Mouse (Mus musculus): Measurements from ENCODE around the gene Lgi1. TPM values are rescaled to one million over a fixed set of nuclear protein-coding genes. Genes with fewer than 3 reads are reported as not detected.

The Lgi1 gene
- polyA plus RNA-seq (2012; rRNA removed) = 64.9 and 72.0 TPM in 2 replicates

GRCm38 (mm10) chr19:38264505-38265500, at the start of gene Lgi1:
Gene Lgi1 (plus strand): TSS chr19:38264536.
- DNase-seq (ENCODE audit: extremely low spot score in 1 of 2, low spot score in 1 of 2) = peak in 1 of 2 experiments; percentile 72

GRCm38 (mm10) chr19:38217696-38218095, 46.6 kb upstream of the Lgi1 start:
- DNase-seq (ENCODE audit: extremely low spot score in 1 of 2, low spot score in 1 of 2) = no peak

- no peak for DNase-seq (ENCODE audit: extremely low spot score in 1 of 2, low spot score in 1 of 2)
Observed at GRCm38 (mm10) chr19:38223356-38223904, 40.9 kb upstream of the Lgi1 start.

- peak; percentile 86 to 96 for DNase-seq (ENCODE audit: extremely low spot score in 1 of 2, low spot score in 1 of 2)
Observed at GRCm38 (mm10) chr19:38223905-38224684, 40.2 kb upstream of the Lgi1 start, which contains the start of gene Fra10ac1. Gene Fra10ac1 (minus strand): TSS chr19:38224156.

GRCm38 (mm10) chr19:38224685-38225060, 39.7 kb upstream of the Lgi1 start:
- peak; percentile 26 to 58 for DNase-seq (ENCODE audit: extremely low spot score in 1 of 2, low spot score in 1 of 2)

GRCm38 (mm10) chr19:38228699-38229098, 35.6 kb upstream of the Lgi1 start:
- no peak for DNase-seq (ENCODE audit: extremely low spot score in 1 of 2, low spot score in 1 of 2)

GRCm38 (mm10) chr19:38232087-38232486, 32.2 kb upstream of the Lgi1 start:
- no peak for DNase-seq (ENCODE audit: extremely low spot score in 1 of 2, low spot score in 1 of 2)

GRCm38 (mm10) chr19:38232516-38232915, 31.8 kb upstream of the Lgi1 start:
- DNase-seq (ENCODE audit: extremely low spot score in 1 of 2, low spot score in 1 of 2) = no peak

GRCm38 (mm10) chr19:38236526-38236925, 27.8 kb upstream of the Lgi1 start:
- no peak for DNase-seq (ENCODE audit: extremely low spot score in 1 of 2, low spot score in 1 of 2)

GRCm38 (mm10) chr19:38237834-38238212, 26.5 kb upstream of the Lgi1 start:
- DNase-seq (ENCODE audit: extremely low spot score in 1 of 2, low spot score in 1 of 2) = peak in 1 of 2 experiments; percentile 23

- peak; percentile 50 to 82 for DNase-seq (ENCODE audit: extremely low spot score in 1 of 2, low spot score in 1 of 2)
Observed at GRCm38 (mm10) chr19:38238213-38238951, 26.0 kb upstream of the Lgi1 start.

GRCm38 (mm10) chr19:38242314-38242852, 22.0 kb upstream of the Lgi1 start:
- DNase-seq (ENCODE audit: extremely low spot score in 1 of 2, low spot score in 1 of 2) = no peak

GRCm38 (mm10) chr19:38244748-38245147, 19.6 kb upstream of the Lgi1 start:
- no peak for DNase-seq (ENCODE audit: extremely low spot score in 1 of 2, low spot score in 1 of 2)

GRCm38 (mm10) chr19:38245361-38246176, 18.8 kb upstream of the Lgi1 start:
- DNase-seq (ENCODE audit: extremely low spot score in 1 of 2, low spot score in 1 of 2) = peak in 1 of 2 experiments; percentile 42

GRCm38 (mm10) chr19:38246177-38246622, 18.1 kb upstream of the Lgi1 start:
- DNase-seq (ENCODE audit: extremely low spot score in 1 of 2, low spot score in 1 of 2) = no peak

- no peak for DNase-seq (ENCODE audit: extremely low spot score in 1 of 2, low spot score in 1 of 2)
Observed at GRCm38 (mm10) chr19:38249627-38250026, 14.7 kb upstream of the Lgi1 start.

- DNase-seq (ENCODE audit: extremely low spot score in 1 of 2, low spot score in 1 of 2) = peak in 1 of 2 experiments; percentile 78
Observed at GRCm38 (mm10) chr19:38253796-38254195, 10.5 kb upstream of the Lgi1 start.

- peak; percentile 40 to 68 for DNase-seq (ENCODE audit: extremely low spot score in 1 of 2, low spot score in 1 of 2)
Observed at GRCm38 (mm10) chr19:38258651-38259065, 5.7 kb upstream of the Lgi1 start.

GRCm38 (mm10) chr19:38259436-38259835, 4.9 kb upstream of the Lgi1 start:
- no peak for DNase-seq (ENCODE audit: extremely low spot score in 1 of 2, low spot score in 1 of 2)

Measured in frontal cortex, adult 2 months (tissue).